Mouse (Mus musculus) B cell, adult 2 months (primary cell): Measurements from ENCODE around the gene Fam214b.

Experiments
- DNase-seq, 2 experiments: peaks; one replicate each; pipeline ENCODE4 v3.0.0; 2022

Fam214b gene

GRCm38 (mm10) chr4:43005765-43006164 is 40.3 kb downstream of the Fam214b start:
- peak; percentile 50 to 56 for DNase-seq

- DNase-seq: no peak
These were observed 41.1 kb downstream of the Fam214b start for GRCm38 (mm10) chr4:43004951-43005350.

- no peak for DNase-seq
These were observed 43.1 kb downstream of the Fam214b start for GRCm38 (mm10) chr4:43002756-43003439.

GRCm38 (mm10) chr4:43001272-43001671 is 44.7 kb downstream of the Fam214b start:
- no peak for DNase-seq

GRCm38 (mm10) chr4:43000141-43000986 is 45.7 kb downstream of the Fam214b start, which contains the start of gene Vcp:
Vcp (minus strand) TSS chr4:43000507.
- DNase-seq: peak; percentile 96 to 97

GRCm38 (mm10) chr4:42999451-43000140 is 46.4 kb downstream of the Fam214b start:
- peak; percentile 70 to 73 for DNase-seq

- DNase-seq: no peak
These were observed 48.0 kb downstream of the Fam214b start for GRCm38 (mm10) chr4:42998022-42998421.

GRCm38 (mm10) chr4:42988296-42988695 is 57.7 kb downstream of the Fam214b start:
- DNase-seq: peak in 1 of 2 experiments; percentile 11
